Mouse (Mus musculus) kidney, adult 11 months (tissue): ENCODE results near the gene Rem1.
"Not testable (repeated sequence)": the region's sequence is repeated elsewhere in the genome, so short reads cannot be mapped to it uniquely, and the experiment has no call there.

ENCODE experiments used
- DNase-seq: peaks from one replicate; pipeline ENCODE4 v3.0.0; 2022

Gene Rem1

GRCm38 (mm10) chr2:152629904-152630303, 3.2 kb downstream of the Rem1 start:
- no peak for DNase-seq

- no peak for DNase-seq
These were observed 6.6 kb downstream of the Rem1 start for GRCm38 (mm10) chr2:152633334-152633733.

- DNase-seq, result no peak
These were observed 7.6 kb downstream of the Rem1 start for GRCm38 (mm10) chr2:152634311-152634710.

- peak; percentile 68 for DNase-seq
These were observed 9.7 kb downstream of the Rem1 start for GRCm38 (mm10) chr2:152636246-152637005.

GRCm38 (mm10) chr2:152637006-152637322, 10.2 kb downstream of the Rem1 start:
- no peak for DNase-seq

GRCm38 (mm10) chr2:152637381-152637780, 10.6 kb downstream of the Rem1 start:
- no peak for DNase-seq

- no peak for DNase-seq
These were observed 12.1 kb downstream of the Rem1 start for GRCm38 (mm10) chr2:152638865-152639264.

- DNase-seq, result peak; percentile 69
These were observed 12.8 kb downstream of the Rem1 start for GRCm38 (mm10) chr2:152639406-152640113.

- peak; percentile 46 for DNase-seq
These were observed 26.3 kb downstream of the Rem1 start for GRCm38 (mm10) chr2:152652901-152653620.

- no peak for DNase-seq
These were observed 27.3 kb downstream of the Rem1 start for GRCm38 (mm10) chr2:152653874-152654715.

- DNase-seq, result no peak
These were observed 30.6 kb downstream of the Rem1 start for GRCm38 (mm10) chr2:152657398-152657797.

GRCm38 (mm10) chr2:152661163-152661562, 34.4 kb downstream of the Rem1 start:
- DNase-seq, result no peak

- DNase-seq, result not testable (repeated sequence)
These were observed 39.4 kb downstream of the Rem1 start for GRCm38 (mm10) chr2:152666191-152666590.

- peak; percentile 87 for DNase-seq
These were observed 42.5 kb downstream of the Rem1 start, which contains the start of gene H13 for GRCm38 (mm10) chr2:152669256-152669638. H13 (plus strand) TSS chr2:152669461.

GRCm38 (mm10) chr2:152669639-152670484, 43.1 kb downstream of the Rem1 start:
- no peak for DNase-seq

GRCm38 (mm10) chr2:152670983-152671641, 44.4 kb downstream of the Rem1 start:
- DNase-seq, result no peak

- no peak for DNase-seq
These were observed 44.9 kb downstream of the Rem1 start for GRCm38 (mm10) chr2:152671642-152671999.

GRCm38 (mm10) chr2:152672166-152672565, 45.4 kb downstream of the Rem1 start:
- no peak for DNase-seq

GRCm38 (mm10) chr2:152674148-152674547, 47.4 kb downstream of the Rem1 start:
- no peak for DNase-seq

- DNase-seq, result no peak
These were observed 48.6 kb downstream of the Rem1 start for GRCm38 (mm10) chr2:152675252-152675791.

- no peak for DNase-seq
These were observed 51.6 kb downstream of the Rem1 start for GRCm38 (mm10) chr2:152678302-152678701.
